Comparison of ENCODE assay signal across 12 mouse cellular contexts in the genomic region with DNA sequence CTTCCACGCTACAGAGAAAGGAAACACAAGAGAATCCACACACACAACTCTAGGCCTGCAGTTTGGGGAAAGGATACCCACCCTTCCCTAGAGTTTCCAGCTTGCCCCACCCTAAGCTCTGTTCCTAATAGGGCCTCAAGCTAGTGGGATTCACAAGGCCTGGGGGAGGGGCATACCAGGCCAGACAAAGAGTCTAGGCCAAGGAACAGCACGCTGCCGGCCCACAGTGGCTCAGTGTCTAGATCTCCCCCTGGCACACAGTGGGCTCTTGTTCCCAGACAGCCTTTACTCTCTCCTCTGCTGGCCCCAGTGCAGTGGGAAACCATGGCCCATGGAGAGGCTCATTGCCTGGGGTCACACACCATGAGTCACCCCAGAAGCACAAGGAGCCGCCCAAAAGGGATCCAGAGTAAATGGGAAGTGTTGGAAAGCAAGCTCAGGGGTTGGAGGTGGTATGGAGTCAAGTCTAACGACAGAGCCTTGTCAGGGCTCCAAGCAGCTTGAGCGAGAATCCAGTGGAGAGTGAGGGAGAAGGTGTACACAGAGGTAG. TPM values are rescaled to one million over a fixed set of nuclear protein-coding genes. Genes with fewer than 3 reads are reported as not detected.
DNase-seq lines count a peak whose midpoint lies in the region; ATAC-seq lines count a peak whose summit lies in the region.
"Had no signal": no experiment of that assay in that cellular context is flagged by ENCODE, and none has a peak within 500 bp of the region (broad histone marks: within the 10 kb centered on the region; RNA-seq: fewer than 3 reads in every experiment).

No protein-coding gene starts in this region.

- WGBS in forebrain, embryonic 11.5 days, result 47% methylated on average over 6 of the region's 6 CpGs
- WGBS in forebrain, embryonic 14.5 days, result 43% methylated on average over 6 of the region's 6 CpGs
- WGBS in midbrain, embryonic 10.5 days, result 61% methylated on average over 6 of the region's 6 CpGs
- WGBS in midbrain, embryonic 13.5 days, result 58% methylated on average over 6 of the region's 6 CpGs
- 49% methylated on average over 6 of the region's 6 CpGs for WGBS in hindbrain, embryonic 12.5 days
- 61% methylated on average over 6 of the region's 6 CpGs for WGBS in stomach, embryonic 15.5 days

- H3K4me1 ChIP-seq in forebrain, embryonic 11.5 days (replicated peaks; ENCODE audit: control insufficient read depth, insufficient read depth, low read length), result peaks cover 12% of the 10 kb centered on the region
- peaks cover 8% of the 10 kb centered on the region for H3K4me1 ChIP-seq in forebrain, embryonic 14.5 days (ENCODE audit: control insufficient read depth, insufficient read depth, low read length)
- H3K4me1 ChIP-seq in midbrain, embryonic 10.5 days, result peaks cover 48% of the 10 kb centered on the region
- H3K4me1 ChIP-seq in midbrain, embryonic 13.5 days (replicated peaks), result peaks cover 29% of the 10 kb centered on the region
- peaks cover 35% of the 10 kb centered on the region for H3K4me1 ChIP-seq in hindbrain, embryonic 12.5 days
- peaks cover 46% of the 10 kb centered on the region for H3K4me1 ChIP-seq in stomach, embryonic 15.5 days

- no peaks in the 10 kb centered on the region for H3K9me3 ChIP-seq in forebrain, embryonic 11.5 days (ENCODE audit: control insufficient read depth, low read length)
- no peaks in the 10 kb centered on the region for H3K9me3 ChIP-seq in forebrain, embryonic 14.5 days (replicated peaks; ENCODE audit: control insufficient read depth, low read length)
- no peaks in the 10 kb centered on the region for H3K9me3 ChIP-seq in midbrain, embryonic 10.5 days (replicated peaks)
- H3K9me3 ChIP-seq in midbrain, embryonic 13.5 days, result no peaks in the 10 kb centered on the region
- no peaks in the 10 kb centered on the region for H3K9me3 ChIP-seq in hindbrain, embryonic 12.5 days (replicated peaks)
- no peaks in the 10 kb centered on the region for H3K9me3 ChIP-seq in stomach, embryonic 15.5 days

- no peak for DNase-seq in forebrain, embryonic 11.5 days (ENCODE audit: low spot score)
- no peak for DNase-seq in forebrain, embryonic 14.5 days (ENCODE audit: low spot score)
- DNase-seq in midbrain, embryonic 10.5 days (ENCODE audit: low spot score), result no peak
- no peak for DNase-seq in MN1 (ENCODE audit: low spot score)
- DNase-seq: kidney, postnatal 25 days; lung, postnatal 36 days; right cerebral cortex, adult 18-20 months; thymus, postnatal 36 days had no signal

- H3K36me3 ChIP-seq in forebrain, embryonic 11.5 days (ENCODE audit: control insufficient read depth, insufficient read depth, low read length), result no peaks in the 10 kb centered on the region
- H3K36me3 ChIP-seq in forebrain, embryonic 14.5 days (ENCODE audit: control insufficient read depth, insufficient read depth, low read length), result no peaks in the 10 kb centered on the region
- peaks cover 24% of the 10 kb centered on the region for H3K36me3 ChIP-seq in midbrain, embryonic 10.5 days
- H3K36me3 ChIP-seq in midbrain, embryonic 13.5 days, result no peaks in the 10 kb centered on the region
- peaks cover 2% of the 10 kb centered on the region; the same call in 1 of the 2 replicates for H3K36me3 ChIP-seq in hindbrain, embryonic 12.5 days
- peaks cover 23% of the 10 kb centered on the region for H3K36me3 ChIP-seq in stomach, embryonic 15.5 days

- no peak overlapping the region for H3K4me2 ChIP-seq in forebrain, embryonic 11.5 days (ENCODE audit: low read depth, low read length, severe bottlenecking)
- H3K4me2 ChIP-seq in forebrain, embryonic 14.5 days (ENCODE audit: low read length), result no peak overlapping the region
- no peak overlapping the region for H3K4me2 ChIP-seq in midbrain, embryonic 13.5 days (replicated peaks)
- no peak overlapping the region; the same call in 1 of the 2 replicates for H3K4me2 ChIP-seq in hindbrain, embryonic 12.5 days (replicated peaks)
- peak overlapping the region; percentile 10; the same call in 1 of the 2 replicates for H3K4me2 ChIP-seq in stomach, embryonic 15.5 days

- peaks cover 11% of the 10 kb centered on the region; the same call in 1 of the 2 replicates for H3K27me3 ChIP-seq in forebrain, embryonic 11.5 days (ENCODE audit: control insufficient read depth, insufficient read depth, low read length)
- H3K27me3 ChIP-seq in forebrain, embryonic 14.5 days (replicated peaks; ENCODE audit: control insufficient read depth, insufficient read depth, low read length), result peaks cover 16% of the 10 kb centered on the region
- H3K27me3 ChIP-seq in midbrain, embryonic 10.5 days (ENCODE audit: low read depth, poor library complexity, severe bottlenecking), result peaks cover 30% of the 10 kb centered on the region
- H3K27me3 ChIP-seq in midbrain, embryonic 13.5 days, result peaks cover 36% of the 10 kb centered on the region
- peaks cover 32% of the 10 kb centered on the region for H3K27me3 ChIP-seq in hindbrain, embryonic 12.5 days
- H3K27me3 ChIP-seq in stomach, embryonic 15.5 days (replicated peaks), result no peaks in the 10 kb centered on the region

- H3K4me3 ChIP-seq in forebrain, embryonic 11.5 days (ENCODE audit: low read depth, low read length), result no peak overlapping the region
- no peak overlapping the region for H3K4me3 ChIP-seq in forebrain, embryonic 14.5 days (ENCODE audit: low read depth, low read length)
- H3K4me3 ChIP-seq in midbrain, embryonic 10.5 days, result no peak overlapping the region
- no peak overlapping the region for H3K4me3 ChIP-seq in midbrain, embryonic 13.5 days (replicated peaks)
- no peak overlapping the region for H3K4me3 ChIP-seq in hindbrain, embryonic 12.5 days
- H3K4me3 ChIP-seq in stomach, embryonic 15.5 days (replicated peaks), result no peak overlapping the region

- H3K27ac ChIP-seq in forebrain, embryonic 11.5 days (ENCODE audit: low read depth, low read length), result no peak overlapping the region
- no peak overlapping the region for H3K27ac ChIP-seq in forebrain, embryonic 14.5 days (ENCODE audit: low read depth, low read length)
- peak overlapping the region; percentile 77 for H3K27ac ChIP-seq in midbrain, embryonic 10.5 days (replicated peaks)
- H3K27ac ChIP-seq in midbrain, embryonic 13.5 days, result no peak overlapping the region
- 0 out of 2 replicates have a peak overlapping the region, but pooled peaks have one; percentile 19 for H3K27ac ChIP-seq in hindbrain, embryonic 12.5 days
- H3K27ac ChIP-seq in stomach, embryonic 15.5 days, result 0 out of 2 replicates have a peak overlapping the region, but pooled peaks have one; percentile 3

- peak overlapping the region; percentile 29; the same call in 1 of the 2 replicates for H3K9ac ChIP-seq in forebrain, embryonic 11.5 days (ENCODE audit: low read length)
- H3K9ac ChIP-seq in forebrain, embryonic 14.5 days (ENCODE audit: low read length), result no peak overlapping the region; the same call in 1 of the 2 replicates
- H3K9ac ChIP-seq in midbrain, embryonic 13.5 days (replicated peaks), result no peak overlapping the region
- H3K9ac ChIP-seq in hindbrain, embryonic 12.5 days, result peak overlapping the region; percentile 13; the same call in 1 of the 2 replicates
- no peak overlapping the region for H3K9ac ChIP-seq in stomach, embryonic 15.5 days

- no peak for ATAC-seq in forebrain, embryonic 11.5 days (replicated peaks; ENCODE audit: low FRiP score)
- ATAC-seq in forebrain, embryonic 14.5 days, result no peak
- ATAC-seq in midbrain, embryonic 13.5 days, result no peak
- ATAC-seq in hindbrain, embryonic 12.5 days (ENCODE audit: low FRiP score), result no peak
- no peak for ATAC-seq in stomach, embryonic 15.5 days (ENCODE audit: insufficient read depth, low FRiP score, low read depth)
- no peak for ATAC-seq in megakaryocyte progenitor cell, adult 5-6 weeks (replicated peaks; ENCODE audit: poor library complexity)

RNA-seq across cellular contexts. Expression of gene Rhbdf1, which starts 3.5 kb away (rescaled TPM):
- 20.4 and 21.3 TPM in 2 replicates for polyA plus RNA-seq in forebrain, embryonic 11.5 days (2014; fragmentation: Nextera tagmentation; extraction: Ambion mirVana)
- 9.9 and 13.7 TPM in 2 replicates for polyA plus RNA-seq in forebrain, embryonic 14.5 days (2014; fragmentation: Nextera tagmentation; extraction: Ambion mirVana)
- polyA plus RNA-seq in midbrain, embryonic 10.5 days (2016; fragmentation: Nextera tagmentation; extraction: Ambion mirVana), result 25.1 and 26.2 TPM in 2 replicates
- polyA plus RNA-seq in midbrain, embryonic 13.5 days (2015; fragmentation: Nextera tagmentation; extraction: Ambion mirVana), result 13.6 and 14.8 TPM in 2 replicates
- 32.8 and 33.1 TPM in 2 replicates for polyA plus RNA-seq in hindbrain, embryonic 12.5 days (2016; fragmentation: Nextera tagmentation; extraction: Ambion mirVana)
- 57.6 and 63.1 TPM in 2 replicates for polyA plus RNA-seq in stomach, embryonic 15.5 days (2015; fragmentation: Nextera tagmentation; extraction: Ambion mirVana)
- total RNA-seq in megakaryocyte progenitor cell, adult 5-6 weeks (2015), result 0.22 TPM in 1 of 2 replicates, not detected in the other
- total RNA-seq in megakaryocyte progenitor cell, adult 5-6 weeks (2017), result 0.25 and 2.9 TPM in 2 replicates

RNA-seq across cellular contexts. Expression of gene Mpg, which starts 7.7 kb away (rescaled TPM):
- polyA plus RNA-seq in forebrain, embryonic 11.5 days (2014; fragmentation: Nextera tagmentation; extraction: Ambion mirVana), result 27.7 and 28.0 TPM in 2 replicates
- 31.2 and 32.6 TPM in 2 replicates for polyA plus RNA-seq in forebrain, embryonic 14.5 days (2014; fragmentation: Nextera tagmentation; extraction: Ambion mirVana)
- 30.6 and 32.0 TPM in 2 replicates for polyA plus RNA-seq in midbrain, embryonic 10.5 days (2016; fragmentation: Nextera tagmentation; extraction: Ambion mirVana)
- 34.1 and 35.2 TPM in 2 replicates for polyA plus RNA-seq in midbrain, embryonic 13.5 days (2015; fragmentation: Nextera tagmentation; extraction: Ambion mirVana)
- polyA plus RNA-seq in hindbrain, embryonic 12.5 days (2016; fragmentation: Nextera tagmentation; extraction: Ambion mirVana), result 30.4 and 32.3 TPM in 2 replicates
- polyA plus RNA-seq in stomach, embryonic 15.5 days (2015; fragmentation: Nextera tagmentation; extraction: Ambion mirVana), result 32.7 and 35.8 TPM in 2 replicates
- total RNA-seq in megakaryocyte progenitor cell, adult 5-6 weeks (2015), result 5.4 and 7.1 TPM in 2 replicates
- 5.3 and 7.8 TPM in 2 replicates for total RNA-seq in megakaryocyte progenitor cell, adult 5-6 weeks (2017)

RNA-seq across cellular contexts. Expression of gene Snrnp25, which starts 13.4 kb away (rescaled TPM):
- polyA plus RNA-seq in forebrain, embryonic 11.5 days (2014; fragmentation: Nextera tagmentation; extraction: Ambion mirVana), result 86.2 and 92.7 TPM in 2 replicates
- polyA plus RNA-seq in forebrain, embryonic 14.5 days (2014; fragmentation: Nextera tagmentation; extraction: Ambion mirVana), result 59.8 and 67.0 TPM in 2 replicates
- 94.7 and 107 TPM in 2 replicates for polyA plus RNA-seq in midbrain, embryonic 10.5 days (2016; fragmentation: Nextera tagmentation; extraction: Ambion mirVana)
- polyA plus RNA-seq in midbrain, embryonic 13.5 days (2015; fragmentation: Nextera tagmentation; extraction: Ambion mirVana), result 46.5 and 46.6 TPM in 2 replicates
- 52.8 and 55.1 TPM in 2 replicates for polyA plus RNA-seq in hindbrain, embryonic 12.5 days (2016; fragmentation: Nextera tagmentation; extraction: Ambion mirVana)
- polyA plus RNA-seq in stomach, embryonic 15.5 days (2015; fragmentation: Nextera tagmentation; extraction: Ambion mirVana), result 52.6 and 57.5 TPM in 2 replicates
- 56.5 and 60.4 TPM in 2 replicates for total RNA-seq in megakaryocyte progenitor cell, adult 5-6 weeks (2015)
- 70.3 and 82.6 TPM in 2 replicates for total RNA-seq in megakaryocyte progenitor cell, adult 5-6 weeks (2017)

RNA-seq across cellular contexts. Expression of gene Il9r, which starts 18.5 kb away (rescaled TPM):
- polyA plus RNA-seq in forebrain, embryonic 11.5 days (2014; fragmentation: Nextera tagmentation; extraction: Ambion mirVana), result not detected in 2 replicates
- polyA plus RNA-seq in forebrain, embryonic 14.5 days (2014; fragmentation: Nextera tagmentation; extraction: Ambion mirVana), result not detected in 2 replicates
- 0.05 TPM in 1 of 2 replicates, not detected in the other for polyA plus RNA-seq in midbrain, embryonic 10.5 days (2016; fragmentation: Nextera tagmentation; extraction: Ambion mirVana)
- polyA plus RNA-seq in midbrain, embryonic 13.5 days (2015; fragmentation: Nextera tagmentation; extraction: Ambion mirVana), result not detected in 2 replicates
- polyA plus RNA-seq in hindbrain, embryonic 12.5 days (2016; fragmentation: Nextera tagmentation; extraction: Ambion mirVana), result not detected in 2 replicates
- polyA plus RNA-seq in stomach, embryonic 15.5 days (2015; fragmentation: Nextera tagmentation; extraction: Ambion mirVana), result 0.06 and 0.09 TPM in 2 replicates
- 0.07 TPM in 1 of 2 replicates, not detected in the other for total RNA-seq in megakaryocyte progenitor cell, adult 5-6 weeks (2015)
- total RNA-seq in megakaryocyte progenitor cell, adult 5-6 weeks (2017), result 0.30 TPM in 1 of 2 replicates, not detected in the other

RNA-seq across cellular contexts. Expression of gene Nprl3, which starts 48.9 kb away (rescaled TPM):
- 41.6 and 44.5 TPM in 2 replicates for polyA plus RNA-seq in forebrain, embryonic 11.5 days (2014; fragmentation: Nextera tagmentation; extraction: Ambion mirVana)
- 27.9 and 28.1 TPM in 2 replicates for polyA plus RNA-seq in forebrain, embryonic 14.5 days (2014; fragmentation: Nextera tagmentation; extraction: Ambion mirVana)
- polyA plus RNA-seq in midbrain, embryonic 10.5 days (2016; fragmentation: Nextera tagmentation; extraction: Ambion mirVana), result 42.6 and 45.3 TPM in 2 replicates
- polyA plus RNA-seq in midbrain, embryonic 13.5 days (2015; fragmentation: Nextera tagmentation; extraction: Ambion mirVana), result 46.5 and 47.2 TPM in 2 replicates
- 51.3 and 51.7 TPM in 2 replicates for polyA plus RNA-seq in hindbrain, embryonic 12.5 days (2016; fragmentation: Nextera tagmentation; extraction: Ambion mirVana)
- polyA plus RNA-seq in stomach, embryonic 15.5 days (2015; fragmentation: Nextera tagmentation; extraction: Ambion mirVana), result 35.6 and 39.0 TPM in 2 replicates
- 15.1 and 16.2 TPM in 2 replicates for total RNA-seq in megakaryocyte progenitor cell, adult 5-6 weeks (2015)
- total RNA-seq in megakaryocyte progenitor cell, adult 5-6 weeks (2017), result 14.4 and 17.2 TPM in 2 replicates

Comparison
In these comparisons a context has a peak if more than half of its experiments do, and no peak if none do; other contexts are left out.
1. H3K27ac ChIP-seq: peak in midbrain, embryonic 10.5 days (single experiment), hindbrain, embryonic 12.5 days (single experiment) and stomach, embryonic 15.5 days (single experiment); none in forebrain, embryonic 11.5 days (single experiment), forebrain, embryonic 14.5 days (single experiment) and midbrain, embryonic 13.5 days (single experiment).
2. H3K9ac ChIP-seq: peak in forebrain, embryonic 11.5 days (single experiment) and hindbrain, embryonic 12.5 days (single experiment); none in forebrain, embryonic 14.5 days (single experiment), midbrain, embryonic 13.5 days (single experiment) and stomach, embryonic 15.5 days (single experiment).